Mouse (Mus musculus) frontal cortex, adult (tissue): Measurements from ENCODE around the gene Det1.

ENCODE experiments used
- ATAC-seq: cut with Nextera tagmentation; 2 replicates; pipeline ENCODE4 v1.9.2; 2017; ENCODE audit warnings: mild to moderate bottlenecking, moderate library complexity, mixed read lengths; ENCODE audit not compliant: low TSS enrichment

Det1 gene

GRCm38 (mm10) chr7:78854051-78854450, 7.0 kb upstream of the Det1 start:
- ATAC-seq: no peak

GRCm38 (mm10) chr7:78846066-78846716, 872 bp downstream of the Det1 start:
- ATAC-seq: no peak

GRCm38 (mm10) chr7:78841601-78842000, 5.5 kb downstream of the Det1 start:
- no peak for ATAC-seq

- ATAC-seq: no peak
Measured at GRCm38 (mm10) chr7:78837250-78837649, 9.8 kb downstream of the Det1 start.

GRCm38 (mm10) chr7:78835656-78836055, 11.4 kb downstream of the Det1 start:
- ATAC-seq: no peak

- no peak for ATAC-seq
Measured at GRCm38 (mm10) chr7:78827749-78828362, 19.2 kb downstream of the Det1 start.

GRCm38 (mm10) chr7:78826682-78827385, 20.2 kb downstream of the Det1 start:
- ATAC-seq: peak; percentile 47

- no peak for ATAC-seq
Measured at GRCm38 (mm10) chr7:78818336-78818735, 28.7 kb downstream of the Det1 start.

- ATAC-seq: no peak
Measured at GRCm38 (mm10) chr7:78814766-78815165, 32.3 kb downstream of the Det1 start.

- no peak for ATAC-seq
Measured at GRCm38 (mm10) chr7:78813791-78814190, 33.3 kb downstream of the Det1 start.

GRCm38 (mm10) chr7:78807192-78807591, 39.9 kb downstream of the Det1 start:
- ATAC-seq: no peak

- no peak for ATAC-seq
Measured at GRCm38 (mm10) chr7:78803841-78804240, 43.2 kb downstream of the Det1 start.

GRCm38 (mm10) chr7:78799730-78800496, 47.1 kb downstream of the Det1 start:
- ATAC-seq: no peak

- ATAC-seq: peak; percentile 56
Measured at GRCm38 (mm10) chr7:78797843-78798455, 49.1 kb downstream of the Det1 start.

- ATAC-seq: peak; percentile 68
Measured at GRCm38 (mm10) chr7:78796624-78797023, 50.4 kb downstream of the Det1 start.

GRCm38 (mm10) chr7:78794571-78795092, 52.4 kb downstream of the Det1 start:
- ATAC-seq: no peak

GRCm38 (mm10) chr7:78793895-78794570, 53.0 kb downstream of the Det1 start:
- ATAC-seq: no peak

GRCm38 (mm10) chr7:78791359-78792222, 55.5 kb downstream of the Det1 start:
- peak; percentile 54 for ATAC-seq

- ATAC-seq: peak; percentile 8; the same call in 1 of the 2 replicates
Measured at GRCm38 (mm10) chr7:78787793-78788380, 59.2 kb downstream of the Det1 start.

GRCm38 (mm10) chr7:78785906-78786305, 61.2 kb downstream of the Det1 start:
- no peak for ATAC-seq
